Mouse (Mus musculus): ENCODE results near the gene Gnpnat1. TPM values are rescaled to one million over a fixed set of nuclear protein-coding genes. Genes with fewer than 3 reads are reported as not detected.
A peak's percentile ranks its signal among the peaks of the same experiment; 100 is the strongest.

Gene Gnpnat1
- total RNA-seq, 2 experiments from 2014 or later, result 14.7 to 18.8 TPM

DNA sequence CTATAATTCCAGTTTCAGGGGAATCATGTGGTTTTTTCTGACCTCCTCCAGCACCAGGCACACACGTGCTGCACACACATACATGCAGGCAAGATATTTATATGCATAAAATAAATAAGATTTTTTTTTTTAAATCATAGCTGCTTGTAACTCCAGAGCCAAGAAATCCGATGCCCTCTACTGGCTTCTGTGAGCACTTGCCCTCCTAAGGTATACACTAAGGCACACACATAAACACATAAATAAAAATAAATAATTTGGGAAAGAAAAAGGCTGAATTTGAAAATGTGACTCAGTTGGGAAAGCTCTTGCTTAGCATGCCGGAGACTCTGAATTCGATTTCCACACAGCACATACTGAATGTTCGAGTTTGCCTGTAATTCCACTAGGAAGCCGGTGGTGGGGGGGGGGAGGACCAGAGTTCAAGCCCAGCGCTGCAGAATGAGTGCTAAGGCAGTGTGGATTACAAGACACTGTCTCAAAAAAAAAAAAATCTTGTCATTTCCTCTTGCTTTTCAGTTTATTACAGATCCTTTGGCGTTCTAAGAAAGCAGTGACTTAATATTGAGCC, 75.6 kb downstream of the Gnpnat1 start:
- peak overlapping the region; percentile 91 for H3K4me3 ChIP-seq
- H3K27ac ChIP-seq, result peak overlapping the region; percentile 51; the same call in 1 of the 2 replicates
- intact Hi-C loops (cut with DNase I), result loop anchor here (1.0 kb wide), 1 partner anchor 11 kb away; the partner anchor contains the start of gene Ero1l
- no peak for DNase-seq (ENCODE audit: extremely low spot score in 1 of 2, low spot score in 2 of 2)
- no peak for TF ChIP-seq CTCF (IDR thresholded peaks at IDR 0.05)

- intact Hi-C loops (cut with DNase I), result no loop called here
Observed at GRCm38 (mm10) chr14:45328072-45328713, 76.5 kb downstream of the Gnpnat1 start.

More at GRCm38 (mm10) chr14:45328072-45328713, 76.5 kb downstream of the Gnpnat1 start:
- no peak for TF ChIP-seq CTCF (IDR thresholded peaks at IDR 0.05)
- no peak for DNase-seq (ENCODE audit: extremely low spot score in 1 of 2, low spot score in 2 of 2)
- H3K4me3 ChIP-seq, result no peak overlapping the region
- no peak overlapping the region for H3K27ac ChIP-seq

Small RNA genes lying within 50 kb of the gene (microRNA-seq; reads per million reads assigned to microRNA genes)
- gene Gm25353, result 0 reads per million in 2 experiments

Other genes starting within 250 kb of the Gnpnat1 start
- 10 to 100 TPM; 33.8 to 35.3 TPM for gene Gpr137c, start 185.2 kb downstream of the Gnpnat1 start, total RNA-seq (2021)
- gene Txndc16, start 184.6 kb downstream of the Gnpnat1 start, total RNA-seq (2021), result 10 to 100 TPM; 65.6 to 66.5 TPM
- gene Ero1l, start 86.1 kb downstream of the Gnpnat1 start, total RNA-seq (2021), result 10 to 100 TPM; 43.8 to 49.4 TPM
- 100 to 1,000 TPM in 1 of 2 experiments, 10 to 100 TPM in 1; 90.1 to 102 TPM for gene Psmc6, start 75.1 kb downstream of the Gnpnat1 start, total RNA-seq (2021)
- 10 to 100 TPM; 11.0 to 14.3 TPM for gene Styx, start 53.8 kb downstream of the Gnpnat1 start, total RNA-seq (2021)
- 100 to 1,000 TPM in 1 of 2 experiments, 10 to 100 TPM in 1; 98.1 to 105 TPM for gene Fermt2, start 125.2 kb upstream of the Gnpnat1 start, total RNA-seq (2021)